Mouse (Mus musculus) hindbrain, embryonic 11.5 days (tissue): Measurements from ENCODE around the gene Pfdn2. TPM values are rescaled to one million over a fixed set of nuclear protein-coding genes. Genes with fewer than 3 reads are reported as not detected.
A peak's percentile ranks its signal among the peaks of the same experiment; 100 is the strongest.
"Not testable (repeated sequence)": the region's sequence is repeated elsewhere in the genome, so short reads cannot be mapped to it uniquely, and the experiment has no call there.

Source experiments
- ATAC-seq: fragments of 200-750 bp; cut with Nextera tagmentation; 2 replicates; pipeline ENCODE4 v1.8.0; 2017; ENCODE audit warnings: mild to moderate bottlenecking, moderate TSS enrichment, moderate library complexity; ENCODE audit not compliant: low FRiP score
- DNase-seq: peaks from one replicate; pipeline ENCODE4 v3.0.0-alpha.2; 2015; ENCODE audit warnings: low spot score
- H3K27ac ChIP-seq: fragments of 300-500 bp; sonication (generic); 2 replicates; pipeline ENCODE4 v1.5.1; 2014; ENCODE audit warnings: mild to moderate bottlenecking, low read depth, low read length
- H3K27me3 ChIP-seq: fragments of 300-500 bp; sonication (generic); 2 replicates; pipeline ENCODE4 v1.6.1; 2014; ENCODE audit warnings: mild to moderate bottlenecking, low read length, moderate library complexity, mixed read lengths; ENCODE audit not compliant: control insufficient read depth, insufficient read depth
- H3K36me3 ChIP-seq: fragments of 300-500 bp; sonication (generic); 2 replicates; pipeline ENCODE4 v1.6.1; 2014; ENCODE audit warnings: mild to moderate bottlenecking, low read length, moderate library complexity, mixed read lengths; ENCODE audit not compliant: control insufficient read depth, insufficient read depth
- H3K4me1 ChIP-seq: fragments of 300-500 bp; sonication (generic); replicated peaks from 2 replicates; pipeline ENCODE4 v1.6.1; 2014; ENCODE audit warnings: low read length, mixed read lengths; ENCODE audit not compliant: control insufficient read depth, insufficient read depth
- H3K4me2 ChIP-seq: fragments of 300-500 bp; sonication (generic); replicated peaks from 2 replicates; pipeline ENCODE4 v1.6.1; 2014; ENCODE audit warnings: mild to moderate bottlenecking, low read depth, low read length
- H3K4me3 ChIP-seq: fragments of 300-500 bp; sonication (generic); 2 replicates; pipeline ENCODE4 v1.5.1; 2014; ENCODE audit warnings: low read depth, low read length
- H3K9ac ChIP-seq: fragments of 300-500 bp; sonication (generic); 2 replicates; pipeline ENCODE4 v1.6.1; 2014; ENCODE audit warnings: low read depth, low read length
- H3K9me3 ChIP-seq: fragments of 300-500 bp; sonication (generic); 2 replicates; pipeline ENCODE4 v1.6.1; 2016; ENCODE audit warnings: low read length; ENCODE audit not compliant: control insufficient read depth
- WGBS: fragments of 180-500 bp; shearing (Covaris S2); extraction: QIAGEN DNeasy Blood & Tissue Kit; methylation state at CpG from one replicate; pipeline ENCODE4 v1.1.7; 2014; 5-methylcytosine and 5-hydroxymethylcytosine counted together
- polyA plus RNA-seq: library from polyadenylated mRNA; unstranded; fragments of >200 nt; fragmentation: Nextera tagmentation; extraction: Ambion mirVana; gene quantifications from 2 replicates; pipeline ENCODE4 v1.2.1, GENCODE M21; 2014

The Pfdn2 gene
- 68.3 and 68.4 TPM in 2 replicates for polyA plus RNA-seq

DNA sequence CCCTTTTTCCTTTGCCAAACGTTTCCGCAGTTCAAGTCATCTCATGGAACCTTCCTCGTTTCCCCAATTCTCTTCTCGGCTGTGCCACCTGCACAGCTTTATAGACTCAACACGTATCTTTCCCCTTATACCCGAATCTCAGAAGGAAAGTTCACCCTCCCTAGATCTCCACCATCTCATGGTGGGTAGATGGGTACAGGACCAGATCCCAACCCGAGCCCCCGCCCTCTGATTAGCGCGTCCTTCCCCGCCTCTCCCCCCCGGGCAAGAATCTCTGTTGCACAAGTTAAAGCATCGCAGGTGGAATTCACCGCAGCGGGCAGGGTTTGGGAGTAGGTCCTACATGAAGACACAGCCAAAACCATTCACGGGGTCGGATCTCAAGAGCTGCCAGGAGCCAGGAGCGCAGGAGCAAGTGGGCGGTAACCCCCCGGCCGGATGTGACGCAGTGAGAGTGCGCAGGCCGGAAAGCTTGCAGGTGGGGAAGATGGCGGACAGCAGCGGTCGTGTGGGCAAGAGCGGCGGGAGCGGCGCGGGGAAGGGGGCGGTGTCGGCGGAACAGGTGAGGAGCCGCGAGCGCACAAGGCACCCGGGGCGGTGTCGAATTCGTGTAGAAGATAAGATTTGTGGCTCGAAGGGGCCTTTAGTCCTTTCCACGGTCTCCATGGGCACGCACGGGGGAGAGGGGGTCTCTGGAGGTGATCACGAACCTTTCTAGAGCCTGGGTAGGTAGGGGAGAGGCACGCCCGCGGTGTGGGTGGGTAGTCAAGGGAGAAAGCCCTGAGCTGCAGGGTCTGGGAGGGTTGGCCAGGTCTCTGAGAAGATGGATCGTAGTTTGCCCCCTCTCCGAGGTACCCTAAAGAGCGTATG, at the start of gene Pfdn2, which contains the start of gene Nit1:
Gene Pfdn2, plus strand, starts transcription at position 446 of the 870 bp plus-strand sequence.
Gene Nit1, minus strand, starts transcription at position 422 of the 870 bp plus-strand sequence.
- Histone ChIP-seq H3K27ac (no peak within 1 kb of the TSS), H3K36me3 (no peaks in the 10 kb centered on the region), H3K27me3 (no peaks in the 10 kb centered on the region), H3K9me3 (no peaks in the 10 kb centered on the region), H3K4me2 (peak within 1 kb of the TSS; percentile 81), H3K4me1 (no peaks in the 10 kb centered on the region; the same call in 1 of the 2 replicates), H3K9ac (peak within 1 kb of the TSS; percentile 77), H3K4me3 (peak within 1 kb of the TSS; percentile 95)
- WGBS, result 2% methylated on average over 53 of the region's 53 CpGs
- peak; percentile 94 for DNase-seq
- ATAC-seq, result peak; percentile 92

DNA sequence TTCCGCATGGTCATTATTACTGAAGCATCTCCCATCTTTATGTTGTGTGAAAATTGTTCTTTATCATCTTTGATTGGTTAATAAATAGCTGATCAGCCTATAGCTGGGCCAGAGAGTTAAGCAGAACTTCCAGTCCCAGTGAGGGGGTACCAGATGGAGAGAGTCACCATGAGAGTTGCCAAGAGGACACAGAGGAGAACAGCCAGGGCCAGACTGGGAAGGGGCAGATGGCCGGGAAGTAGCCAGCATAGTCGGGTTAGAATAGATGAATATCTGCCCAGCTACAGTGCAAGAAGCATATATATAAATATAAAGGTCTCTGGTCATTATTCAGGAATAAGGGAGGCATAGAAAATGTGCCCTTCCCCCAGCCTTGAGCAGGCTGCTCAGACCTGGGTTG, 47.2 kb upstream of the Pfdn2 start:
- peaks cover 6% of the 10 kb centered on the region for H3K27me3 ChIP-seq
- no peak overlapping the region for H3K27ac ChIP-seq
- no peak overlapping the region for H3K4me3 ChIP-seq
- H3K9ac ChIP-seq, result no peak overlapping the region
- no peak for ATAC-seq
- no peaks in the 10 kb centered on the region for H3K9me3 ChIP-seq
- H3K36me3 ChIP-seq, result no peaks in the 10 kb centered on the region
- no peak overlapping the region for H3K4me2 ChIP-seq
- H3K4me1 ChIP-seq, result 0 out of 2 replicates have a peak, but pooled peaks cover 3% of the 10 kb centered on the region
- no peak for DNase-seq
- WGBS, result 71% methylated on average over 3 of the region's 3 CpGs

DNA sequence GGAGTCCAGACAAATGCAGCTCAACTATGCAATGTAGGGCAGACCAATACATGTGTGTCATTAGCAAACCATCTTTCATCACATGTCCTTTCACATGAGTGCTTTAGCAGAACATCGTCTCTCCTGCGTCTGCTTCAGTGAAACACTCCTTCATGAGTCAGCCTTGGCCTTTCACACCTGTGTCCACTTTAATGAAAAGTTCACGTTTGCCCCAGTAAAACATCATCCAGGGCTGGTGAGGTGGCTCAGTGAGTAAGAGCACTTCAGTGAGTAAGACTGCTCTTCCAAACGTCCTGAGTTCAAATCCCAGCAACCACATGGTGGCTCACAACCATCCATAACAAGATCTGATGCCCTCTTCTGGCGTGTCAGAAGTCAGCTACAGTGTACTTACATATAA, 39.3 kb upstream of the Pfdn2 start:
- 74% methylated on average over 5 of the region's 5 CpGs for WGBS
- H3K9me3 ChIP-seq, H3K9ac ChIP-seq, H3K27me3 ChIP-seq, H3K36me3 ChIP-seq, H3K4me2 ChIP-seq, H3K4me1 ChIP-seq, H3K4me3 ChIP-seq, ATAC-seq, H3K27ac ChIP-seq, DNase-seq: not testable (repeated sequence)

DNA sequence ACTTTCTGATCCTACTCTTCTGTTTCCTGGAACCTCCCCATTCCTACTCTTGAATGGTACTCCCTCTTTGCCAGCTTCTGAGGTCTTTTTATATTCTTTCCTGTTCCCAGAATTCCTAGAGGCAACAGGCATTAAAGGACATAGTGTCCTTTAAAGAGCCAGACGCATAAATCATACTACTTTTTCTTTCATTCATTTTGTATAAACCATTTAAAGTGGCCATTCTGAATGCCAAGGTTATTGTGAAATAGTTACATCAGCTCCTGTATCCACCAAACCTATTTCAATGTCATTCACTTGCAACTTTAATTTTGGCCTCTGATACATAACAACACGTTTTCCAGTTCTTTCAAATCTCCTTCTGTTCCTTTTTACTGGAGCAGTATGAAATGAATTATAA, 36.1 kb upstream of the Pfdn2 start:
- WGBS, result 73% methylated on average over 2 of the region's 2 CpGs
- Histone ChIP-seq H3K4me2 (no peak overlapping the region), H3K9ac (no peak overlapping the region), H3K9me3 (no peaks in the 10 kb centered on the region), H3K4me1 (no peaks in the 10 kb centered on the region), H3K4me3 (no peak overlapping the region), H3K36me3 (no peaks in the 10 kb centered on the region), H3K27ac (no peak overlapping the region), H3K27me3 (no peaks in the 10 kb centered on the region)
- no peak for DNase-seq
- ATAC-seq, result no peak

DNA sequence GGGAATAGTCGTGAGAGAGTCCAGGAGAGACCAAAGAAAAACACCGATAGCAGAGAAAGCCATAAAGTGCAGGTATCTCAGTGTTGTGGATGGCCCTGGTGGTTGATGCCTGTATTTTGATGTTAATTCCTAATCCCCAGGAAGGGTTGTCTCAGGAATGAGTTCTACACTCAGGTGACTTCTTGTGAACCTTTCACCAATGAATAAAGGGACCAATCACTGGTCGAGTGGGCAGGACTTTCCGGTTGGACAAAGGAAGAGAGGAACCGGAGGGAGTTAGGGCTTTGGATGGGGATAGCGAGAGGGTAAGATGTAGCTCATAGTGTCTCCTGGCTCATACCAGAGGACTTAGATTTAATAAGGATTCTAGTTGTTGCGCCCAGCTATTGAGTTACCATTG, 25.7 kb upstream of the Pfdn2 start:
- H3K27me3 ChIP-seq, result no peaks in the 10 kb centered on the region
- H3K9me3 ChIP-seq, result no peaks in the 10 kb centered on the region
- no peaks in the 10 kb centered on the region for H3K36me3 ChIP-seq
- H3K4me3 ChIP-seq, result no peak overlapping the region
- no peak overlapping the region for H3K27ac ChIP-seq
- 12% methylated on average over 7 of the region's 7 CpGs for WGBS
- no peak for ATAC-seq
- DNase-seq, result no peak
- H3K9ac ChIP-seq, result no peak overlapping the region
- H3K4me2 ChIP-seq, result no peak overlapping the region
- H3K4me1 ChIP-seq, result no peaks in the 10 kb centered on the region

DNA sequence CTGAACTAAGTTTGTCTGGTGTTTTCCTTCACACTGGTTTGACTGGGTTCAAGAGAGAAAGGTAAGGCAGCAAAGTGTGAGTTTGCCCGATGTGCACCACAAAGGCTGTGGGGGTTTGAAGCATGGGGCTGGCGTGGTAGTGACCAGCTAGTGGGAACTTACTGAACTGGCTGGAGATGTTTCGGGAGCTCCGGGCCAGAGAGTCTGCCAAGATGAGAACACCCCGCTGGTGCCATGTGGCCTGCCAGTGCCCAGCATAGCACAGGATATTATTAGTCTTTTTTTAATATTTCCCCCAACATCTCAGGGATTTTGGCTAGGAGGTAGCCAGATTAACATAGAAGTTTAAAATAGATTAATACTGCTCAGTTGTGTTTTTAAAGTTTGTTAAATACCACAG, 25.3 kb upstream of the Pfdn2 start:
- Histone ChIP-seq H3K27me3 (no peaks in the 10 kb centered on the region), H3K4me2 (no peak overlapping the region), H3K9me3 (no peaks in the 10 kb centered on the region), H3K36me3 (no peaks in the 10 kb centered on the region), H3K9ac (no peak overlapping the region), H3K4me3 (no peak overlapping the region), H3K4me1 (no peaks in the 10 kb centered on the region), H3K27ac (no peak overlapping the region)
- no peak for ATAC-seq
- 15% methylated on average over 5 of the region's 5 CpGs for WGBS
- no peak for DNase-seq

DNA sequence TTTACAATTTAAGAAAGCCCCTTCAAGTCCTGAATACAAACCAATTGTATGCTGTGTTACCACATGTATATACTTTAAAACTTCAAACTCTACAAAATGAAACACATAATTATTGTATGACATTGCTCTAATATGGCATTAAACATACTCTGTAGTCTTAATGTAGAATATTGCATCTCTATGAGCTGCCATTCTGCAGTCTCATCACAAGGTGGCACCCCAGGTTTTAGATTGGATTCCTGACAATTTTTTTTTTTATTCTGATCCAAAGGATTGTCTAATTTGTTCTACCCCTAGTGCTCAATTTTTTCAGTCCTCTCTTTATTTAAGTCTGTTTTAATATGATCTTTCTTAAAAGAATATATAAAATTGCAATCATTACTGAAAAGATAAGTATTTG, 24.1 kb upstream of the Pfdn2 start:
- DNase-seq (peak; percentile 43), ATAC-seq (no peak)
- Histone ChIP-seq H3K4me1 (no peaks in the 10 kb centered on the region), H3K9ac (no peak overlapping the region), H3K9me3 (no peaks in the 10 kb centered on the region), H3K27me3 (no peaks in the 10 kb centered on the region), H3K36me3 (no peaks in the 10 kb centered on the region), H3K4me3 (no peak overlapping the region), H3K4me2 (no peak overlapping the region), H3K27ac (no peak overlapping the region)

DNA sequence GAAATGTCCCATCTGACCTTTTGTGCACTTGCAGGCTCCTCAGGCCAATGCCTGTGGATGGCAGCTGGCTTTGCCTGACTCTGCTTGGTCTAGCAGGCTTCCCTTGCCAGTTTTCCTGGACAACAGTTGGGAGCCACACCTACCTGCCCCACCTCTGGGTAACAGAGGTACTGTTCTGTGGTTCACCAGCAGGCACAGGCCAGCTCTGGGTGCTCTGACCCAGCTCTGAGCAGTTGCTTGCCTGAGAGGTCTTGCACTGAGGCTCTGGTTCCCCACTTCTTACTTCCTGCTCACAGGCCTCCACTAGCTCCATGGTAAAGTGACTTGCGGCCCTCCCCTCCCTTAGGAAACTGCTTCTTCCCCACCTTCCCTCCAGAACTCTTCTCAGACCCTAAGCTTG, 23.5 kb upstream of the Pfdn2 start:
- Histone ChIP-seq H3K36me3 (no peaks in the 10 kb centered on the region), H3K9me3 (no peaks in the 10 kb centered on the region), H3K27ac (no peak overlapping the region), H3K27me3 (no peaks in the 10 kb centered on the region), H3K4me1 (no peaks in the 10 kb centered on the region), H3K4me2 (no peak overlapping the region), H3K4me3 (no peak overlapping the region), H3K9ac (no peak overlapping the region)
- DNase-seq (no peak), ATAC-seq (no peak; the same call in 1 of the 2 replicates)
- 56% methylated on average over 1 of the region's 1 CpGs for WGBS

DNA sequence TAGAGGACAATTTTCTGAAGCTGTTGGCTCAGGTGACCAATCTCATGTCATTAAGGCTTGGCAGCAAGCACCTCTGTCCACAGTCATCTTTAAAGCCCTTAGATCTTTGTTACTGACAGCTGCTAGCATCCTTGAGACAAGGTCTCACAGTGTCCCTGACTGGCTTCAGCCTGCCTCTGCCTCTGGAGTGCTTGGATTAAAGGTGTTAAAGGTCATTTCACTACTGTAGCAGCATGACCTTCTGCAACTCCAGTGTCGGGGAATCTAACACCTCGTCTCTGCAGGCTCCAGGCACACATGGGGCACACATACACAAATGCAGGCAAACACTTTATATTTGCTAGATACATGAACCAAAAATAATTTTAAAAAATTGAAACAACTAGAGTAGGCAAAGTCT, 19.9 kb upstream of the Pfdn2 start:
- no peak overlapping the region for H3K27ac ChIP-seq
- WGBS, result 80% methylated on average over 2 of the region's 2 CpGs
- H3K4me3 ChIP-seq, result no peak overlapping the region
- no peaks in the 10 kb centered on the region for H3K27me3 ChIP-seq
- ATAC-seq (no peak), DNase-seq (no peak)
- H3K4me2 ChIP-seq, result no peak overlapping the region
- no peaks in the 10 kb centered on the region for H3K9me3 ChIP-seq
- H3K9ac ChIP-seq, result no peak overlapping the region
- H3K36me3 ChIP-seq, result no peaks in the 10 kb centered on the region
- no peaks in the 10 kb centered on the region for H3K4me1 ChIP-seq
